Mouse (Mus musculus) liver, postnatal 0 days (tissue): ENCODE measurements around the gene Cideb.

ENCODE experiments used
- CTCF ChIP-seq: sonication (generic); IDR thresholded peaks from 2 replicates; pipeline ENCODE4 v1.5.1; 2016; ENCODE audit warnings: antibody characterized with exemption, low read depth
- EP300 ChIP-seq: IDR thresholded peaks from 2 replicates; pipeline ENCODE4 v1.6.1; 2016; ENCODE audit warnings: antibody characterized with exemption, low read depth, mild to moderate bottlenecking

DNA sequence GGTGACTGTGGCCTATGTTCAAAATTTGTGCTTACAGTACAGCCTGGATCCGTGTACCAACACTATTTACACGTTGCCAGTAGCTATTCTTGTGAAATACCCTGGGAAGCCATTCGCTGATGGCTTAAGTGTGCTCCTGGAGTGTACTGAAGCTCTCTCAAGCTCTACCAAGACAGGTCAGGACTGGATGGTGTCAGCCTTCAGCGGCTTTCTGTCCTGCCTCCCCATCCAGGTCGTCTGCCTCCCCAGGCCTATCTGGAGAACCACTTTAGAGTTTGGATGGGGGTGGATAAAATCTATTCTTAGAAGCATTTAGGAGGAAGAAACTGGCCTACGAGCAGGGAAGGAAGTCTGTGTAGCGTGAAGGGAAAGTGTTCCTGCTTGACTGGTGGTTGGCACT lies 4.9 kb upstream of the Cideb start:
- TF ChIP-seq CTCF = no peak
- no peak for TF ChIP-seq EP300
